Mouse (Mus musculus): ENCODE results near the gene Mrgpra2a.
"Not testable (repeated sequence)": the region's sequence is repeated elsewhere in the genome, so short reads cannot be mapped to it uniquely, and the experiment has no call there.

Gene Mrgpra2a

DNA sequence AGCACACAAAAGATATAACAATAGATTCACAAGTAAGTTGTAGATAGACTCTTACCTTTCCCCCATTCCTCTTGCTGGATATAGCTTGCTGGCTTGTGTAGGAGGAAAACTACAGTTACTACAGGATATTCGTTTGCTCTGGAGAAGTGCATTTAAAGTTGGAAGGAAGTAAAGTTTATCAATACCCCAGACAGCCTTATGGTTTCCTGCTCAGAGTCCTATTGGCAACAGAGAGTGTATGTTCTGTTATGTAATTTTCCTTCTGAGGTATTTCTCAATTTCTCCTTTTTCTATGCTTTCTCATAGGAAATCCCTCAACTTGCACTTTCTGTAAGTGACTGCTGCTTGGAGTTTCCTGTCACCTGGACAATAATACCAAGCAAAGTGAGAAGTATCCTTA lies at the start of gene Mrgpra2a:
Gene Mrgpra2a, minus strand, starts transcription at position 125 of the 400 bp plus-strand sequence.
- not testable (repeated sequence) for DNase-seq (ENCODE audit: low spot score)

DNA sequence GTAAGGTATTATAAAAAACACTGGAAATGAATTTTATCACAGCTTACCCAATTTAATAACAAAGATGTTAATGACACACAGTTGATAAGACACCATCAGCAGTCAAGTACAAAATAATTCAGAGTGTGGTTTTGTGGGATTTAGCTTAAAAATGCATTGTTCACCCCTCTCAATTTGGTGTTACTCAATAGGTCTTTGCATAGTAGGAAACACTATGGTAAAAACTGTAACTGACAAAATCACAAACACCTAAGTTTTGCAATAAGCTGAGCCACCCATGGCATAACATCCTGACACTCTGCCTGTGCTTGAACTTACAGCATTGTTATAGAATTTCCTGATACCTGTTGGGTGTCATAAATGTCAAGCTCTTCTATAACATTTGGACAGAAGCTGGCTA lies 39.3 kb upstream of the Mrgpra2a start:
- DNase-seq (ENCODE audit: low spot score) = not testable (repeated sequence)

DNA sequence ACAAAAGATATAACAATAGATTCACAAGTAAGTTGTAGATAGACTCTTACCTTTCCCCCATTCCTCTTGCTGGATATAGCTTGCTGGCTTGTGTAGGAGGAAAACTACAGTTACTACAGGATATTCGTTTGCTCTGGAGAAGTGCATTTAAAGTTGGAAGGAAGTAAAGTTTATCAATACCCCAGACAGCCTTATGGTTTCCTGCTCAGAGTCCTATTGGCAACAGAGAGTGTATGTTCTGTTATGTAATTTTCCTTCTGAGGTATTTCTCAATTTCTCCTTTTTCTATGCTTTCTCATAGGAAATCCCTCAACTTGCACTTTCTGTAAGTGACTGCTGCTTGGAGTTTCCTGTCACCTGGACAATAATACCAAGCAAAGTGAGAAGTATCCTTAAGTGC lies 37.5 kb upstream of the Mrgpra2a start:
- DNase-seq (ENCODE audit: low spot score) = not testable (repeated sequence)

DNA sequence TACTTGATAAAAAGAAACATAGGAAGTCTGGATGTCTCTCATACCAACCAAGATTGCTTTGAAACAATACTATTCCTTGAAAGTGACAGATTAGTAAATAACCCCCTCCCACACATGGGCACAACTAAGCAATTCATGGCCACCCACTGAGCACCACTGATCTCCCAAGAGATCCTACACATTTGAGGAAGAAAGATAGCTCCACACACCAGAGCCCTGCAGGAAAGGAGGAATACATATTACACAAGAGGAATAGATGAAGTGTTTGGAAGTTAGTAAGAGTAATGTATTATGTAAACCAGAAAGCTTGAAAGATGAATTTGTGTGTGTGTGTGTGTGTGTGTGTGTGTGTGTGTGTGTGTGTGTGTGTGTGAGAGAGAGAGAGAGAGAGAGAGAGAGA lies 31.2 kb upstream of the Mrgpra2a start:
- DNase-seq (ENCODE audit: low spot score) = not testable (repeated sequence)

DNA sequence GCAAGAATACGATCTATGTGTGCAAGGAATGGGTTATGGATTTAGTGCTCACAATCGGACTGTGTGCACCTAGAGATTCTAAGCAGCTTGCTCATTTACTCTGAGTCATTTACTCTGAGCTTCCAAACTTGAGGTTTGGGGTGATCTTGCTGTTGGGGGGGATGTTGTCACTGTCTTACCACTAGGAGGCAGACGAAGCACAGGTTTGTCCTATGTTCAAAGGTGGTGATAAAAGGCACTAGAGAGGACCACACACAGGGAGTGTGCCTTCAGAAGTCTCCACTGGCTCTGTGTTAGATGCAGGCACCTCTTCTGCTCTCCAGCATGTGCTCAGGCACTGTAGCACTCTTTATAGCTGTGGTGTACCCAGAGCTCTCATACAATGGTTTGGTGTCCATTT lies 22.0 kb upstream of the Mrgpra2a start:
- DNase-seq (ENCODE audit: low spot score) = not testable (repeated sequence)

DNA sequence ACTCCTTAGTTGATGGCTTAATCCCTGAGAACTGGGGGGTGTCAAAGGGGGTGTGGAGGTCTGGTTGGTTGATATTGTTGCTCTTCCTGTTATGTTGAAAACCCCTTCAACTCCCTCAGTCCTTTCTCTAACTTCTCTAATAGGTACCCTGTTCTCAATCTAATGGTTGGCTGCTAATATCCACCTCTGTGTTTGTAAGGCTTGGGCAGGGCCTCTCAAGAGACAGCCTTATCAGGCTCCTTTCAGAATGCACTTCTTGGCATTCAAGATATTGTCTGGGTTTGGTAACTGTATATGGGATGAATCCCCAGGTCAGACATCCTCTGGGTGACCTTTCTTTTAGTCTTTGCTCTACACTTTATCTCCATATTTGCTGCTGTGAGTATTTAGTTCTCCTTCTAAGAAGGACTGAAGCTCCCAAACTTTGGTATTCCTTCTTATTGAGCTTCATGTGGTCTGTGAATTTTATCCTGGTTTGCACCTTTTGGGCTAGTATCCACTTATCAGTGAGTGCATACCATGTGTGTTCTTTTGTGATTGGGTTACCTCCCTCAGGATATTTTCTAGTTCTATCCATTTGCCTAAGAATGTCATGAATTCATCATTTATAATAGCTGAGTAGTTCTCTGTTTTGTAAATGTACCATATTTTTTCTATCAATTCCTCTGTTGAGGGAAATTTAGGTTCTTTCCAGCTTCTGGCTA lies 13.5 kb upstream of the Mrgpra2a start:
- DNase-seq (ENCODE audit: low spot score) = not testable (repeated sequence)

DNA sequence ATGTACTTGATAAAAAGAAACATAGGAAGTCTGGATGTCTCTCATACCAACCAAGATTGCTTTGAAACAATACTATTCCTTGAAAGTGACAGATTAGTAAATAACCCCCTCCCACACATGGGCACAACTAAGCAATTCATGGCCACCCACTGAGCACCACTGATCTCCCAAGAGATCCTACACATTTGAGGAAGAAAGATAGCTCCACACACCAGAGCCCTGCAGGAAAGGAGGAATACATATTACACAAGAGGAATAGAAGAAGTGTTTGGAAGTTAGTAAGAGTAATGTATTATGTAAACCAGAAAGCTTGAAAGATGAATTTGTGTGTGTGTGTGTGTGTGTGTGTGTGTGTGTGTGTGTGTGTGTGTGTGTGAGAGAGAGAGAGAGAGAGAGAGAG lies 6.2 kb downstream of the Mrgpra2a start:
- DNase-seq (ENCODE audit: low spot score) = not testable (repeated sequence)

DNA sequence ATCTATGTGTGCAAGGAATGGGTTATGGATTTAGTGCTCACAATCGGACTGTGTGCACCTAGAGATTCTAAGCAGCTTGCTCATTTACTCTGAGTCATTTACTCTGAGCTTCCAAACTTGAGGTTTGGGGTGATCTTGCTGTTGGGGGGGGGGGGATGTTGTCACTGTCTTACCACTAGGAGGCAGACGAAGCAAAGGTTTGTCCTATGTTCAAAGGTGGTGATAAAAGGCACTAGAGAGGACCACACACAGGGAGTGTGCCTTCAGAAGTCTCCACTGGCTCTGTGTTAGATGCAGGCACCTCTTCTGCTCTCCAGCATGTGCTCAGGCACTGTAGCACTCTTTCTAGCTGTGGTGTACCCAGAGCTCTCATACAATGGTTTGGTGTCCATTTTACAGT lies 15.5 kb downstream of the Mrgpra2a start:
- not testable (repeated sequence) for DNase-seq (ENCODE audit: low spot score)

DNA sequence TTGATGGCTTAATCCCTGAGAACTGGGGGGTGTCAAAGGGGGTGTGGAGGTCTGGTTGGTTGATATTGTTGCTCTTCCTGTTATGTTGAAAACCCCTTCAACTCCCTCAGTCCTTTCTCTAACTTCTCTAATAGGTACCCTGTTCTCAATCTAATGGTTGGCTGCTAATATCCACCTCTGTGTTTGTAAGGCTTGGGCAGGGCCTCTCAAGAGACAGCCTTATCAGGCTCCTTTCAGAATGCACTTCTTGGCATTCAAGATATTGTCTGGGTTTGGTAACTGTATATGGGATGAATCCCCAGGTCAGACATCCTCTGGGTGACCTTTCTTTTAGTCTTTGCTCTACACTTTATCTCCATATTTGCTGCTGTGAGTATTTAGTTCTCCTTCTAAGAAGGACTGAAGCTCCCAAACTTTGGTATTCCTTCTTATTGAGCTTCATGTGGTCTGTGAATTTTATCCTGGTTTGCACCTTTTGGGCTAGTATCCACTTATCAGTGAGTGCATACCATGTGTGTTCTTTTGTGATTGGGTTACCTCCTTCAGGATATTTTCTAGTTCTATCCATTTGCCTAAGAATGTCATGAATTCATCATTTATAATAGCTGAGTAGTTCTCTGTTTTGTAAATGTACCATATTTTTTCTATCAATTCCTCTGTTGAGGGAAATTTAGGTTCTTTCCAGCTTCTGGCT lies 24.0 kb downstream of the Mrgpra2a start:
- DNase-seq (ENCODE audit: low spot score) = not testable (repeated sequence)

DNA sequence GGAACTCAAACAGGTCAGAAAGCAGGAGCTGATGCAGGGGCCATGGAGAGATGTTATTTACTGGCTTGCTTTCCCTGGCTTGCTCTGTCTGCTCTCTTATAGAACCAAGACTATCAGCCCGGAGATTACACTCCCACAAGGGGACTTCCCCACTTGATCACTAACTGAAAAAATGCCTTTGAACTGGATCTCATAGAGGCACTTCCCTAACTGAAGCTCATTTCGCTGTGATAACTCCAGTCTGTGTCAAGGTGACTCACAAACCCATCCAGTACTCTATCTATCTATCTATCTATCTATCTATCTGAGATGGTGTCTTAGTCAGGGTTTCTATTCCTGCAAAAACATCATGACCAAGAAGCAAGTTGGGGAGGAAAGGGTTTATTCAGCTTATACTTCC lies 41.3 kb downstream of the Mrgpra2a start:
- no peak for DNase-seq (ENCODE audit: low spot score)

DNA sequence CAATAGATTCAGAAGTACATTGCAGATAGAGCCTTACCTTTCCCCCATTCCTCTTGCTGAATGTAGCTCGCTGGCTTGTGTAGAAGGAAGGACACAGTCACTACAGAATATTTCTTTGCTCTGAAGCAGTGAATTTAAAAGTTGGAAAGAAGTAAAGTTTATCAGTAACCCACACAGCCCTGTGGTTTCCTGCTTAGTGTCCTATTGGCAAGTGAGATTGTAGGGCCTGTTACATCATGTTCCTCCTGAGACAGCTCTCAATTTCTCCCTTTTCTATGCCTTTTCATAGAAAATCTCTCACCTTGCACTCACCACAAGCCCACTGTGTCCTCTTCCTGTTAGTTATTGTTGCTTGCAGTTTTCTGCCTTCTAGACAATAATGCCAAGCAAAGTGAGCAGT lies 42.4 kb downstream of the Mrgpra2a start:
- DNase-seq (ENCODE audit: low spot score) = no peak

DNA sequence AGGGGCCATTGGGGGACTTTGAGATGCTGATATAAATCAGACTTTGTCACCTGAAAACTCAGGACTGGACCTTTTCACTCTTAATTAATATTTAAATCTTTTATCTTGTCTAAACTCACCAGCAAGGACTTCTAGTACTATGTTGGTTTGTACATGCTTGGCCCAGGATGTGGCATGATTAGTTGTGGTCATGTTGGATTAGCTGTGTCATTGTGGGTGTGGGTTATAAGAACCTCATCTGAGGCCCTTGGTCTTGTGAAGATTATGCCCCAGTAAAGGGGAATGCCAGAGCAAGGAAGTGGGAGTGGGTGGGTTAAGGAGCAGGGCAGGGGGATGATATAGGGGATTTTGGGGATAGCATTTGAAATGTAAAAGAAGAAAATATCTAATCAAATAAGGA lies 50.8 kb downstream of the Mrgpra2a start:
- no peak for DNase-seq (ENCODE audit: low spot score)
